ENCODE assay signal across 22 mouse cellular contexts in genomic region chr10:116309460-116309859, GRCm38 (mm10). TPM values are rescaled to one million over a fixed set of nuclear protein-coding genes. Genes with fewer than 3 reads are reported as not detected.
"Had no signal": no experiment of that assay in that cellular context is flagged by ENCODE, and none has a peak within 500 bp of the region (broad histone marks: within the 10 kb centered on the region; RNA-seq: fewer than 3 reads in every experiment).

No protein-coding gene starts in this region.

- H3K9me3 ChIP-seq: liver, embryonic 15.5 days; midbrain, embryonic 13.5 days; neural tube, embryonic 12.5 days; neural tube, embryonic 15.5 days had no signal

- H3K27me3 ChIP-seq: liver, embryonic 15.5 days; neural tube, embryonic 12.5 days; neural tube, embryonic 15.5 days had no signal

- H3K36me3 ChIP-seq: liver, embryonic 15.5 days; midbrain, embryonic 13.5 days; neural tube, embryonic 12.5 days; neural tube, embryonic 15.5 days had no signal

- H3K27ac ChIP-seq: kidney, postnatal 0 days; left cerebral cortex, adult 2 months; liver, embryonic 15.5 days; macrophage; midbrain, embryonic 13.5 days; neural tube, embryonic 12.5 days; neural tube, embryonic 15.5 days; stomach, postnatal 0 days had no signal

- DNase-seq: kidney, adult 9 months; kidney, postnatal 25 days; layer of hippocampus, postnatal 36 days; lung, embryonic 14.5 days; right cerebral cortex, adult 18-20 months; right cerebral cortex, postnatal 14 days; right cerebral cortex, postnatal 4 days; thymus, adult 2 months; thymus, postnatal 14 days; thymus, postnatal 4 days had no signal

- ATAC-seq: intestine, postnatal 0 days; lung, postnatal 0 days; midbrain, embryonic 13.5 days had no signal

- H3K4me3 ChIP-seq: left cerebral cortex, adult 2 months; liver, embryonic 15.5 days; midbrain, embryonic 13.5 days; neural tube, embryonic 12.5 days; neural tube, embryonic 15.5 days had no signal

- H3K4me2 ChIP-seq: liver, embryonic 11.5 days; liver, embryonic 15.5 days; lung, embryonic 14.5 days; midbrain, embryonic 13.5 days; neural tube, embryonic 12.5 days; neural tube, embryonic 15.5 days had no signal

- H3K9ac ChIP-seq: liver, embryonic 15.5 days; lung, embryonic 14.5 days; midbrain, embryonic 13.5 days; neural tube, embryonic 12.5 days; neural tube, embryonic 15.5 days had no signal

- H3K4me1 ChIP-seq: liver, embryonic 15.5 days; midbrain, embryonic 13.5 days; neural tube, embryonic 12.5 days; neural tube, embryonic 15.5 days had no signal

RNA-seq across cellular contexts. Expression of gene Ptprb, which starts 34.1 kb away (rescaled TPM):
- total RNA-seq: megakaryocyte, adult 5-6 weeks had no signal
- polyA plus RNA-seq: macrophage had no signal
